Mouse (Mus musculus) cerebellum, adult 11-12 months (tissue): ENCODE measurements around the gene Rad1.
"Not testable (repeated sequence)": the region's sequence is repeated elsewhere in the genome, so short reads cannot be mapped to it uniquely, and the experiment has no call there.

ENCODE experiments used
- DNase-seq: peaks from one replicate; pipeline ENCODE4 v3.0.0; 2022

Gene Rad1

GRCm38 (mm10) chr15:10485484-10486364 lies at the start of gene Rad1, which contains the start of gene Brix1:
Gene Rad1 (plus strand): TSS chr15:10486018.
Gene Brix1 (minus strand): TSS chr15:10485947.
- DNase-seq, result peak; percentile 93

DNA sequence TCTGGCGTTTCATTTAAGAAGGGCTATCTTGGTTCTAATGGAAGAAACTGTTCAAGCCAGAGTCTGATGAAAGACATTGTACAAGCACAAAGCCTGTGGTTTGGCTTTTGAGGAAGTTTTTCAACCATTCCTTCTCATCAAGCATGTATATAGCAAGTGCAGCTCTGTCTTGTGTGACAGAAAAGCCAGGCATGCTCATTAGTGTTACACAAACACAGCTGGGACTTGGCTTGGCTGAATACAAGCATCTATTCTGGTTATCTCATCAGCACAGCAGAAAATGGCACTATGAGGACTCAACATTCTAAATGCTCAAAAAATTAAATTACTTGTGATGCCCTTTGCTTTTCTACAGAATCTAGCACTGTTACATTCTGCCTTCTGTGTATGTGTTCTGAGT lies 48.9 kb upstream of the Rad1 start:
- DNase-seq, result no peak

DNA sequence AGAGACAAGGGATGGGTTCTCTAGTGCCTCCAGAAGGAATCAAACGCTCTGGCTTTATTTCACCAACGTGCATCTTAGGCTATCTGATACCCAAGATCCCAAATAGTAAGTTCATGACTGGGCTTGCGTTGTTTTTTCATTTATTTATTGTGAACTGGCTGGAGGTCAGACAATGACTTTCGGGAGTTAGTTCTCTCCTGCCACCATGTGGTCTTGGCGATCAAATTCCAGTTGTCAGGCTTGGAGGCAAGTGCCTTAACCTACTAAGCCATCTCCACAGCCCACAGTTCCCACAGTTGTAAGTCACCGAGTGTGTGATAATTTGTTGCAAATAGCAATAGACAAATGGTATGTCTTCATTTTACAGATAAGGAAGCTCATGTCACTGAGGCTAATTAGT lies 45.9 kb upstream of the Rad1 start:
- no peak for DNase-seq

DNA sequence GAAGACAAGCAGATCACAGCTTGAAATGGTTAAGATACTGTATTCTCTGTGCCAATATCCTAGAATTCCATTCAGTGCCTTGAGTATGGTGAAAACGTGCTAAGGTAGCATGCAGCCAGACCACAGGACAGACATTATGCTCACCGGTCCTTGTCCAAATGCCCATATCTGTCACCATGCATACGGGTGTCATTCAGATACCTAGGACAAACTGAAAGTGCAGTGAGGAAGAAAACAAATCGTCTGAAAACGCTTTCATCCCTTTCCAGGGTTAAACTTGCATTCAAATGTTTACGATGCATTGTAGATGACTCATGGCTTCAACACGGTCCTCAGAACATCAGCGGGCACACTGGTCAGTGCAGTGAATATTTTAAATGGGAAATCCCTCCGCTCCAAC lies 44.3 kb upstream of the Rad1 start:
- DNase-seq, result no peak

- DNase-seq, result no peak
These were observed 43.5 kb upstream of the Rad1 start for GRCm38 (mm10) chr15:10442275-10442674.

DNA sequence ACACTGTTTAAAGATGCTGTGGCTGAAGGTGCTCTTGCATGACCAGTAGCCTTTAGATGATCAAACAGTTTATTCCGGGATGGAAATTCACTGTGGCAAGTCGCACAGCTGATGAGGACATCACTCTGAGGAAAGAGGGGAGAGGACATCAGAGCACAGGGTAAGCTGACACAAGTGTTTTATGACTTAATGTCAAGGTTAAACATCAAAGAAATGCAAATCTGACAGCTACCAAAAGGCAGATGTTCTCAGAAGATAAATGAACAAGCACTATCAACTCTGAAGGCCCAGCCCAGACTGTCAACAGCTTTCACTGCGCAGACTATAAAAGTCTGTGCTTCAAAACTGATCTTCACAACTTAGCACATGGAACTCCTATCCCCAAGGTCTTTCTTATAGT lies 38.7 kb upstream of the Rad1 start:
- DNase-seq, result no peak

DNA sequence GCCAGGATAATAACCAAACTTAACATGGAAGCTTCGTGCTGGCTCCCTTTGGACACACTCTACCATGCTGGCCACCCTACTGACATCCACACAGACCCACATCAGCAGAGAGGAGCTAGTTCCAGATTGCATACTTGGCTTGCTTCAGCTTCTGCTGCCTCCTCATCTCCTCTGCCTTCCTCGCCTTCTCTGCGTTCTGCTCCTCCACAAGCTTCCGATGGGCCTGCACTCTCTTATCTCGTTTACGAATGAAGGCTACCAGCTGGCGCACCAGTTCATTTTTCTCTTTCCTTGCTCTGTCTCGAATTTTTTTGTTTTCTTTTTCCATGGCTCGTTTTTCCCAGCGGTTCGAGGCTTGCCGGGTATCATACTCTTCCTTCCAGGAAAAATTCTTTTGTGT lies 24.8 kb upstream of the Rad1 start:
- no peak for DNase-seq

GRCm38 (mm10) chr15:10463555-10463954 lies 22.3 kb upstream of the Rad1 start:
- DNase-seq, result no peak

DNA sequence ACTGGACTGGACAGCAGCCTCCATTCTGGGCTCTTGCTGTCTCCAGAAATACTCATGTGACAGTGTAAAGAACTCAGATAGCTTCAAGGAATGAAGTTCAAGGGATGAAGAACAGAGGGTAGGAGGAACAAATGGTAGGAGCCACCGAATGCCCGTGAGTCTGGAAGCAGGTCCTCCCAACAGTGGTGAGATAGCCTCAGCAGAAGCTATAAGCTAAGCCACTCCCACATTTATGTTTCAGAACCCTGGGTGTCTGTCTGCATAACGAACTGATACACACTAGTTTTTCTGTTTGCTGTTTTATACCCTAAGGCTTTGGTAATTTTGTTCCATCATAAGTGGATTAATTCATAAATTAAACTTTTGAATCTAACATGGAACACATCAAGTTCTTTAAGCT lies 21.1 kb upstream of the Rad1 start:
- DNase-seq, result no peak

DNA sequence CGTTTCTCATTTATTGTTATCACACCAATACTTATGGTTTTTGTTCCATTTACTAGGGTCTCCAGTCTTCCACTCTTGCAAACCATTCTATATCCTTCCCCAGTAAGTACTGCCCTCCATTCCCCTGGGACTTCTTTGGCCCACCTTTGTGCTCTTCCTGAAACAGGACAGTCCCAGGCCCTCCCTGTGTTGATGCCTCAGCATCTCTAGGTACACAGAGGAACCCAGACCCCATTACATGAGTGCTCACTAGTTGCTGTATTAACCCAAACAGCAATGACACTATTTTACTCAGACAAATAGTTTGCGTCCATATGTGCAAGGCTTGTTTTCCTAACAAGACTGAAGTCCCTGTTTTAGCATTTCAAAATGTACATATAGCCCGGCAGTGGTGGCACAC lies 17.1 kb upstream of the Rad1 start:
- no peak for DNase-seq

- DNase-seq, result no peak
These were observed 16.1 kb upstream of the Rad1 start for GRCm38 (mm10) chr15:10469641-10470150.

DNA sequence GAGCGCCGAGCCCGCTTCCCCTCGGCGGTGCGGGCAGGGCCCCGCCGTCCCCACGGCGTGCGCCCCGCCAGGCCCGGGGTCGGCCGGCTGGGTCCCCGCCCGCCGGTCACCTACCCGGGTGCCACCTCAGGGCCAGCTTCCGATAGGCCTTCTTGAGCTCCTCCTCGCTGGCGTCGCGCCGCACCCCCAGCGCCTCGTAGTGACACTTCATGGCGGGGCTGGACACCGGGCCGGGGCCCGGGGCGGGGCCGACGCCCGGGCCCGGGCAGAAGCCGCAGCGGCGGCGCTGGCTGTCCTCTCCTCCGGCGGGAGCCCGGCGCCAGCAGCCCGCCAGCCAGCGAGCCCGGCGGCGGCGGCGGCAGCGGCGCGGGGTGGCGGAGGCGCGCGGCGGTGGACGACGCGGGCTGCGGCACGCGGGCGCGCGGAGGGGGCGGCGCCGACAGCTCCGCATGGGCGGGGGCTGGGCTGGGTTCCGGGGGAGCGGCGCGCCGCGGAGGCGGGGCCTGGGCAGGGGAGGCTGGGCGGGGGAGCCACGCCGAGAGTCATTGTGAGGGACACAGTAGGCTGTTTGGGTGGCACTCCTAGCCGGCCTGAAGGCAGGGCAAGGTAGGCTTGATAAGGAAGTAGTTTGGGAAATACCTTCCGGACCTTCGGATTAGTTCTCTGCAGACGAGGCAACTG lies 15.5 kb upstream of the Rad1 start, which contains the start of gene Dnajc21:
Dnajc21 (minus strand) TSS at position 366 of the 681 bp plus-strand sequence.
- peak; percentile 91 for DNase-seq

DNA sequence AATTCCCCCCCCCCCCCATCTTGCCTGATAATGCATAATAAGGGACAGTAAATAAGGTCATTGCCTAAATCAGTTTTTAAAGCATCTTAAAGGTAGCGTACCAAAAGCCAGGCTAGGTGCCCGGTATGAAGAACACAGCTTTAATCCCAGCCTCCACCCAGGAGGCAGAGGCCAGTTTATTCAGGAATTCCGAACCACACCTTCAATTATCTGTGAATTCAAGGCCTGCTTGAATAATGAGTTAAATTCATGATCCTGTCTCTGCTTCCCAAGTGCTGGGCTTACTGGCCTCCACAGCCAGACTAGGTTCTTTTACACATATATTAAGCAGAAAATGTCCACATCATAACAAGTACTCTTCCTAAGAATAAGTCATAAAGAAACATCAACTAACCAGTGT lies 14.9 kb upstream of the Rad1 start:
- DNase-seq, result no peak

- no peak for DNase-seq
These were observed 584 bp downstream of the Rad1 start for GRCm38 (mm10) chr15:10486365-10486839.

DNA sequence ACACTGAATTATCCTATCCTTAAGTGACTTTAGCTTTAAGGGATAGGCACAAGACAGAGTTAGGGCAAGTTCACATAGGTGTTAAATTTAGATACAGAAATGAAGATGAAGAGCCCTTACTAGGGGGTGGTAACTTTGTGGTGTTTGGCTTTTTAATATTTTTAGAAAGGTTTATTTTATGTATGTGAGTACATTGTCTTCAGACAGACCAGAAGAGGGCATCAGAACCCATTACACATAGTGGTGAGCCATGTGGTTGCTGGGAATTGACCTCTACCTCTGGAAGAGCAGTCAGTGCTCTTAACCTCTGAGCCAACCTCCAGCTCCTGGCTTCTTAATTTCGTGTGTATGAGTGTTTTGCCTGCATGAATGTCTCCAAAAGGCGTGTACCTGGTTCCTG lies 1.4 kb downstream of the Rad1 start:
- no peak for DNase-seq

- DNase-seq, result no peak
These were observed 4.3 kb downstream of the Rad1 start for GRCm38 (mm10) chr15:10490101-10490500.

DNA sequence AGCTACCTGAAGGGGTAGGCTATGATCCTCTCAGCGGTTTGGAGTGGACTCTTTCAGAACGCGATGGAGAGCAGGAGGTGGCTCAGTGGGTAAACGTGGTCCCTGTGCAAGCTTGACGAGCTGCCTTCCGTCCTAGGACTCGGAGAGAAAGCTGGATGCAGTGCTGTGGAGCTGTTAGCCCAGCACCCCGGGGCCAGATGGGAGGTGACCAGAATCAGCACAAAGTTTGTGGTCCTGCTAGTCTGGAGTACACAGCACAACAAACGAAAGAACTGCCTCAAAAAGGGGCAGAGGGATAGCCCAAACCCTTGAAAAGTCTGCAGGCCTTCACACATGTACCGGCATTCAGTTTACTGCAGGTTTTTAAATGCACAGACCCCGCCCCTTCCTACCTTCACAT lies 10.1 kb downstream of the Rad1 start:
- no peak for DNase-seq

DNA sequence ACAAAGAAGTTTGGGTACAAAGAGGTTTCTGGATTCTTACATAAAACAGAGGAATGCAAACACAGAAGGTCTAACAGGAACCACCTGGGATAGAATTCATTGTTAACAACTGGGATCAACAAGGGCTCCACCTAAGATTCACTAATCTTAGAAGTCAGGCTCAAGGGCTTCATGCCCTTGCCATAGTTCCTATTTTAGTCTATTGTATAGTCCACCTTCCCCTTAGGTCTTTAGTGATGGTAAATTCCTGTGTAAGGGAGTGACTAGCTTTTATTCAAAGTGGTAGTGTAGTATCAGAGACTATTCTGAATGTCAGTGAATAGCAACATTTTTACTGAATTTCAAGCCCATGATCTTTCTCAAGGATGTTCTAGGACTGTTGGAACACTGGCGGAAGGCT lies 10.9 kb downstream of the Rad1 start:
- not testable (repeated sequence) for DNase-seq

GRCm38 (mm10) chr15:10499593-10499992 lies 13.8 kb downstream of the Rad1 start:
- DNase-seq, result no peak

DNA sequence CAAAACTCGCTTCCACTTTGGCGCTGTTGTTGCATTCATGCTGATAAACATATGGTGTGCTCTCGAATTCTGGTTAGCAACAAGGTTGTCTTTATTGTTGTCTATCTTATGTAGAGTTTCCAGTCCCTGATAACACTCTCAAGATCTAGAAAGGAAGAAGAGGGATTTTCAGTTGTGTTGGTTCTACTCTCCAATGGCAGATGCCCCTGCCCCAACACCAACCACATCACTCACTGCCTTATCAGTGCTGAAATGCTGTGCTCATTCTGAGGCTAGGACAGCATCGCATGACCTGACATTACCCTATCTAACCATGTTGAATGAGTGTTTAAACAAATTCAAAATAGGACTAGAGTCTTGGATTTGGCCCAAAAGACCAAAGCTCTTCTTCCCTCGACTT lies 14.2 kb downstream of the Rad1 start:
- DNase-seq, result no peak

GRCm38 (mm10) chr15:10500838-10501719 lies 15.3 kb downstream of the Rad1 start:
- no peak for DNase-seq

- DNase-seq, result no peak
These were observed 20.3 kb downstream of the Rad1 start for GRCm38 (mm10) chr15:10506099-10506498.

GRCm38 (mm10) chr15:10515166-10515565 lies 29.3 kb downstream of the Rad1 start:
- no peak for DNase-seq
